Mouse (Mus musculus) kidney, postnatal 14 days (tissue): ENCODE data around the gene Rnf150.

Source experiments
- DNase-seq: peaks from one replicate; pipeline ENCODE4 v3.0.0; 2022; ENCODE audit warnings: mixed read lengths

Rnf150 gene

GRCm38 (mm10) chr8:82889062-82889720 is 26.0 kb downstream of the Rnf150 start:
- DNase-seq: no peak

- no peak for DNase-seq
Observed at GRCm38 (mm10) chr8:82895091-82895490, 31.9 kb downstream of the Rnf150 start.

- no peak for DNase-seq
Observed at GRCm38 (mm10) chr8:82896796-82897195, 33.6 kb downstream of the Rnf150 start.

- DNase-seq: no peak
Observed at GRCm38 (mm10) chr8:82897628-82898458, 34.7 kb downstream of the Rnf150 start.

DNA sequence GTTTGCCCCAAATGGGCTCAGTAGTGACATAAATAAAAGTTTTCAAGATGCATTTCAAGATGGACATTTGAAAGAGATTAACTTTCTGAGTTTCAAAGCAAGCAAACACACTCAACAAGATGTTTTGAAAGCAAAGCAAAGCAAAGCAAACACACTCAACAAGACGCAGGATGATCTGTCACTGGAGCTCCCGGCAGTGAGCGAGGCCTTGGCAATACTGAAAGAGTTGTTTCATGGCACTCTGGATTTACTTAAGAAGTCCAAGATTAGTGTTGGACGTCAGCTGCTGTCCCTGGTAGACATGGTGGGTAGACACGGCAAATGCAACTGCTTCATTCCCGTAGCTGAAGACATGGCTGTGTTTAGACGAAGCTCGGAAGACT is 35.3 kb downstream of the Rnf150 start:
- no peak for DNase-seq

DNA sequence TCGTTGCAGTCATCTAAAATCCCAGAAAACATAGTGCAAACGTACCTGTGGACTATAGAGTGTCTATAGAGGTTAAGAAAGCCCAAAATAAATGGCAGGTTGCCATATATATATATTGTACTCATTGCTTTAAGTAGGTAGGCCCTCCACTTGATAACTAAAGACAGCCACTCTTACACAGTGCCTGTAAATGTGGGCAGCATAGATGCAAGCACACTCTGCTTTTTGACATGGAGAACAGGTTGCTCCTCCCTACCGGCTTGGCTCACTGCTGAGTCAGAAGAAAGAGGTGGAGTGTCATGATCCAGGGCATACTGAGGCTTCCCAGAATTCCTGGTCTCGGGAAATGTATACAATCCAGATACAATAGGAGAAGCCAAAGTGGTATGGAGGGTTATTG is 37.8 kb downstream of the Rnf150 start:
- DNase-seq: no peak

- no peak for DNase-seq
Observed at GRCm38 (mm10) chr8:82901549-82902138, 38.5 kb downstream of the Rnf150 start.

- DNase-seq: no peak
Observed at GRCm38 (mm10) chr8:82903497-82903896, 40.3 kb downstream of the Rnf150 start.

DNA sequence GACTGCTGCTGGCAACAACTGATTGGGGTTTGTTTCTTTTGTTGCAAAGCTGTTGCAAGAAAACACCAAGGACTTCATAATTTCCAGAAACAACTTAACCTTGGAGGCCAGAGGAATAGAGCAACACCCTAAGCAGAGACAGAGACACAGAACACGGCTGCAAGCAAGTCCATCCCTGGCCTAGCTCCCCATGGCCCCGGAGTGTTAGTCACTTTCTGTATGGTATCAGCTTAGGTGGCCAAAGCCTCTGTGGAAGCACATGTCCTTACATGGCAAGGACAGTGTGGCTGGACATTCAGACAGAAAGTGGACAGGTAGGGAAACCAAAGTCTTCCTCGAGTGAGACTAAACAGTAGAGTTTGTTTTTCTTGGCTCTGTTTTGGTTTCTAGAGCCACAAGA is 44.1 kb downstream of the Rnf150 start:
- DNase-seq: no peak

GRCm38 (mm10) chr8:82911436-82911835 is 48.3 kb downstream of the Rnf150 start:
- no peak for DNase-seq

DNA sequence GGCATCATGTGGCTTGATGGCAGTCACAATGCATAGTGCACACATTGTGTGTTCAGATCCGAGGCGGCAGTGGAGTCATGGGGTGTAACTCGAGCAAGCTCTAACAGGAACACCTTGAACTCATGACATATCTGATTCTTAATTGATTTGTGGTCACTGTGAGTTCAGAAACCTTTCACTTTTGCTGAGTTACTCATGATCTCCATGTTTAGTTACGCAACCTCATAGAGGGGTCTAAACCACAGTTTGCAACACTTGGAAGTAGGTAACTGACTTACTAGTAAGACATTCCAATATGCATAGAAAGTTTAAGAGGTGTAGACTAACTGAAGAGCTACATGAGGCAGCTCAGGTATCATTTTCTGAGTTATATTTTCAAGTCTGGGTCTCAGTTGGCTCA is 49.1 kb downstream of the Rnf150 start:
- DNase-seq: no peak

DNA sequence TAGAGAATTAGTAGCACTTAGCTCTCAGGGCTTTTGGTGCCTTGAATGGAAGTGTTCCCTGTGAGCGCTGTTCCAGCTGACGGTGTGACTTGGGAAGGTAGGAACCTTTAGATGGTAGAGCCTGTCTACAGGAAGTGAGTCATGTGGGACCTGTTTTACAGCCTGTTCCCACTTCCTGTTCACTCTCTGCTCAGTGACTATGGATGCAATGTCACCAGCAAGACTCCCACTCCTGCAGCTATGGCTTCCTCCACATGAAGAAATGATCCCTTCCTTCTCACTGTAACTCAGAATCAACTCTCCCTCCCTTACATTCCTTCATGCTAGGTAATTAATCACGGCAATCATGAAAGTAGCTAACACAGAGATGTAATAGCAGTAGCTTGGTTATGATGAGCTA is 51.4 kb downstream of the Rnf150 start:
- DNase-seq: no peak

- DNase-seq: no peak
Observed at GRCm38 (mm10) chr8:82916851-82917539, 53.8 kb downstream of the Rnf150 start.

GRCm38 (mm10) chr8:82917540-82918316 is 54.6 kb downstream of the Rnf150 start:
- DNase-seq: no peak

DNA sequence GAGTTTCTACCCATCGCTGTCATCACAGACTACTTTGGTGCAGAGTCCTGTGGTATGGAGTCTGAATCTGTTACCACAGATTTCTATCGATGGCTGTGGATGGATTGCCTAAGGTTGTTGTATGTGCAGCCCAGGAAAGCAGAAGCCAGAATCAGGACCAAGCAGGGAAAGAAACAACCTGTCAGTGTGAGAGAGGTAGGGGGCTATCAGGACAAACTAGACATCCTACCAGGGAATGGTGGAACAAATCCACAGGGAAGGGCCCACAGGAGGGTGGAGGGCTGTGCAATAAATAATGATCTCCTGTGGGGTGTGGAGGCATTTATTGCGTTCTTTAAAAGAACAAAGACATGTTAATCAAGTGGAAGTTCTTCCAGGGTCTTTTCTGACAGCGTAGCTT is 56.5 kb downstream of the Rnf150 start:
- DNase-seq: no peak

GRCm38 (mm10) chr8:82920124-82920523 is 57.0 kb downstream of the Rnf150 start:
- DNase-seq: no peak

- DNase-seq: no peak
Observed at GRCm38 (mm10) chr8:82925286-82925685, 62.1 kb downstream of the Rnf150 start.

DNA sequence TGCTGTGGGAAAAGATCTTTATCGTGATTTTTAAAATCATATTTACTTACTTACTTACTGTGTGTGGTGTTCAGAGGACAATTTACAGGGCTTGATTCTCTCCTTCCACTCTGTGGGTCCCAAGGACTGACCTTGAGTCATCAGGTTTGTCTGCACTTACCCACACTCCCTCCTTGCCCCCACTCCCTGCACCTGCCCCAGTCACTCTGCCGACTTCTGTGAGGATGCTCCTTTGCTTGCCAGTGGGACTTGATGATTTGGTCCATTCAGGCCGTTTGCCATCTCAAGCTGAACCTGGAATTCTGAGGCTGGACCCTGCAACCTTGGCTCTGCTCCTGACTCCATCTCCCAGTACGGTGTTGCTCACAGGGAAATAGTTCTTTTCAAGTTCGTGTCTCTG is 63.4 kb downstream of the Rnf150 start:
- no peak for DNase-seq

DNA sequence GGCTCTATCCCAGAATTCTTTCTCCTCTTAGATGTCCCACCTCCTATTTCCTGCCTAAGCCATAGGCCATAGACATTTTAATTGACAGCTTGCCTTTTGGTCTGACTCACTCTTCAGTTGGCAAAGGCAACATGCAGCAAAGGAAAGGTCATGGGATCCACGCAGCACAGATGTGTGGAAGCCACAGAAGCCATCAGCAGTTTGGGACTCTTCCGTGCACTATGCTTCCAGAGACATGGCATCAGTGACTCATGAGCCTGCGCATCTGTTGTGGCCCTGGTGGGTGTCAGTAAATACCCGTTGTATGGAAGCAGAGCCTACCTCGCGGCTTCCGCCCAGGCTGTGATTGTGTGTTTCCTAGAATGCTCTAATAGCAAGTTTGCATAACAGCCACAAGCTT is 68.4 kb downstream of the Rnf150 start:
- DNase-seq: no peak

DNA sequence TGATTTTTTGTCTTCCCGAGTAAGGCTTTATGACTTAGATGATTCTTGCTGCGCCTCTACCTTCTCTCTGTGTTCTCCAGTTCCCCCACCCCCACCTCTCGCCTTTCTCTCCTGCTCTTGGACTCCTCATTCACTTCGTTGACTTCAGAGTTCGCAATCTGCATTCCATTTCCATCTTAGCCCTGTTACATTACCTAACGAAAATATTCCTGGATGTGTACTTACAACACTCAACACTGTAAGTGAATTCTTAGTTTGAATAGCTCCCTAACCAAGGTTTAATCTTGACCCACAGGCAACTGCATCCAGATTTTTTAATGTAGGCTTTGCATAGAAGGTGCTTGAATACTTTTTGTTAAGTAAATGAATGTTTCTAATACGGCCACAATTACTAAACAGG is 73.0 kb downstream of the Rnf150 start:
- no peak for DNase-seq

GRCm38 (mm10) chr8:82936866-82937265 is 73.7 kb downstream of the Rnf150 start:
- DNase-seq: peak; percentile 17

DNA sequence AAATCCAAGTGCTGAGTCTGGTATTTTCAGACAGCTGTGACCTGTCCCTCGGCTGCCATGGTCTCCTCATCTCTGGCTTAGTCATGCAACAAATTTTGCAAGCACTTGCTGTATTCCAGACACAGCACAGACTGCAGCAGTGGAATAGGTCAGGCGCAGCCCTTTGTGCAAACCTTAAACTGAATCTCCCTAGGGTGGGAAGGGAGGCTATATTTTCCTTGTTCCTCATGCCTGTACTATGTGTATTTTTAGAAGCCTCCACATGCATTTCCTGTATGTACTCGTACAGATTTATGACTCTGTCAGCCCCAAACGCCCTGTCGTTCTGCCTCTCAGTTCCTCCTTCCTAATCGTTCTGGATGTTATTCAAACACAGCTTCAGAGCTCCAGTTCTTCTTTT is 76.8 kb downstream of the Rnf150 start:
- peak; percentile 68 for DNase-seq
